Mouse (Mus musculus) G1E-ER4 (cell line): ENCODE measurements around the gene Olfr889. TPM values are rescaled to one million over a fixed set of nuclear protein-coding genes. Genes with fewer than 3 reads are reported as not detected.

Experiments used
- GATA1 ChIP-seq: IDR thresholded peaks from one replicate; pipeline ENCODE4 v1.8.0; 2012; ENCODE audit warnings: low read length, inconsistent platforms
- polyA plus RNA-seq: library from polyadenylated mRNA; stranded (reverse); fragments of >175 nt; gene quantifications from 2 replicates; pipeline ENCODE4 v1.2.3, GENCODE M21; 2012

Olfr889 gene
- polyA plus RNA-seq: not detected in 2 replicates

DNA sequence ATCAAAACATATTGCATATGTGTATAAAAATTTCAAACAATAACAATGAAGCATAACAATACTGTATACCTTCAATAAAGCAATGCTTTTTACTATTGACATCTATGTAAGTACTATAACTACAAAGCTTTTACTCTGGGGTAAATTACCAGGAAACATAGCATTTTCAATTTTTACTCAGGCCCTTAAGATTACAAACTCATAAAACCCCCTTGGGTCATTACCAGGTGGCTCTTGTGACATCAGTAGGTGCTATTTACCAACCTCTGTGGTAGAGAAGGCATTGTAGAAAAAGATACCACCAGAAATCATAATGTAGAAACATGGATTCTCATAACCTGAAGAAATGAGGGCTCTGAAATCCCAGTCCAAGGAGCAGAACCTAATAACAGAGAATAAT is at the start of gene Olfr889:
Gene Olfr889, plus strand, starts transcription at position 301 of the 400 bp plus-strand sequence.
- TF ChIP-seq GATA1: no peak

GRCm38 (mm10) chr9:38083772-38084171 is 31.2 kb upstream of the Olfr889 start, which contains the start of gene Olfr887:
TSS of gene Olfr887 (plus strand) at chr9:38084072.
- TF ChIP-seq GATA1: no peak

GRCm38 (mm10) chr9:38107828-38108227 is 7.2 kb upstream of the Olfr889 start, which contains the start of gene Olfr888:
TSS of gene Olfr888 (plus strand) at chr9:38108128.
- TF ChIP-seq GATA1: no peak

GRCm38 (mm10) chr9:38142217-38142616 is 27.2 kb downstream of the Olfr889 start, which contains the start of gene Olfr890:
TSS of gene Olfr890 (plus strand) at chr9:38142517.
- TF ChIP-seq GATA1: no peak

Other genes starting within 250 kb of the Olfr889 start
- not detected in 2 replicates for gene Olfr145, start 218.5 kb upstream of the Olfr889 start, polyA plus RNA-seq
- not detected in 2 replicates for gene Olfr878, start 197.4 kb upstream of the Olfr889 start, polyA plus RNA-seq
- not detected in 2 replicates for gene Olfr881, start 123.4 kb upstream of the Olfr889 start, polyA plus RNA-seq
- gene Olfr883, start 89.4 kb upstream of the Olfr889 start, polyA plus RNA-seq: not detected in 2 replicates
- not detected in 2 replicates for gene Olfr884, start 68.6 kb upstream of the Olfr889 start, polyA plus RNA-seq
- not detected in 2 replicates for gene Olfr885, start 53.9 kb upstream of the Olfr889 start, polyA plus RNA-seq
- gene Olfr887, start 31.1 kb upstream of the Olfr889 start, polyA plus RNA-seq: not detected in 2 replicates
- not detected in 2 replicates for gene Olfr888, start 7.1 kb upstream of the Olfr889 start, polyA plus RNA-seq
- gene Olfr890, start 27.3 kb downstream of the Olfr889 start, polyA plus RNA-seq: not detected in 2 replicates
- gene Olfr891, start 65.6 kb downstream of the Olfr889 start, polyA plus RNA-seq: not detected in 2 replicates
- not detected in 2 replicates for gene Olfr893, start 93.2 kb downstream of the Olfr889 start, polyA plus RNA-seq
- gene Olfr894, start 102.9 kb downstream of the Olfr889 start, polyA plus RNA-seq: not detected in 2 replicates
- not detected in 2 replicates for gene Olfr143, start 137.6 kb downstream of the Olfr889 start, polyA plus RNA-seq
- gene Olfr895, start 152.7 kb downstream of the Olfr889 start, polyA plus RNA-seq: not detected in 2 replicates
- not detected in 2 replicates for gene Olfr896-ps1, start 175.9 kb downstream of the Olfr889 start, polyA plus RNA-seq
- not detected in 2 replicates for gene Olfr25, start 213.9 kb downstream of the Olfr889 start, polyA plus RNA-seq
- gene Olfr898, start 233.2 kb downstream of the Olfr889 start, polyA plus RNA-seq: not detected in 2 replicates